Mouse (Mus musculus) neural tube, embryonic 11.5 days (tissue): ENCODE data around the gene Thrap3. TPM values are rescaled to one million over a fixed set of nuclear protein-coding genes. Genes with fewer than 3 reads are reported as not detected.

Source experiments
- ATAC-seq: fragments of 200-750 bp; cut with Nextera tagmentation; 2 replicates; pipeline ENCODE4 v1.8.0; 2017; ENCODE audit warnings: moderate number of reproducible peaks, mild to moderate bottlenecking, moderate TSS enrichment, moderate library complexity; ENCODE audit not compliant: insufficient read depth, low FRiP score, low TSS enrichment
- DNase-seq: peaks from one replicate; pipeline ENCODE4 v3.0.0-alpha.2; 2015; ENCODE audit warnings: low spot score
- H3K27ac ChIP-seq: fragments of 300-500 bp; sonication (generic); 2 replicates; pipeline ENCODE4 v1.5.1; 2014; ENCODE audit warnings: low read depth, mild to moderate bottlenecking, low read length
- H3K27me3 ChIP-seq: fragments of 300-500 bp; sonication (generic); 2 replicates; pipeline ENCODE4 v1.6.1; 2014; ENCODE audit warnings: mild to moderate bottlenecking, low read length, mixed read lengths; ENCODE audit not compliant: control insufficient read depth, insufficient read depth
- H3K36me3 ChIP-seq: fragments of 300-500 bp; sonication (generic); 2 replicates; pipeline ENCODE4 v1.6.1; 2014; ENCODE audit warnings: mild to moderate bottlenecking, low read length, moderate library complexity, mixed read lengths; ENCODE audit not compliant: control insufficient read depth, insufficient read depth
- H3K4me1 ChIP-seq: fragments of 300-500 bp; sonication (generic); 2 replicates; pipeline ENCODE4 v1.6.1; 2014; ENCODE audit warnings: low read length, mixed read lengths; ENCODE audit not compliant: control insufficient read depth, insufficient read depth
- H3K4me2 ChIP-seq: fragments of 300-500 bp; sonication (generic); 2 replicates; pipeline ENCODE4 v1.6.1; 2014; ENCODE audit warnings: low read depth, mild to moderate bottlenecking, moderate library complexity
- H3K4me3 ChIP-seq: fragments of 300-500 bp; sonication (generic); 2 replicates; pipeline ENCODE4 v1.5.1; 2014; ENCODE audit warnings: low read depth, low read length
- H3K9ac ChIP-seq: fragments of 300-500 bp; sonication (generic); 2 replicates; pipeline ENCODE4 v1.6.1; 2014; ENCODE audit warnings: mild to moderate bottlenecking, low read length
- H3K9me3 ChIP-seq: fragments of 300-500 bp; sonication (generic); 2 replicates; pipeline ENCODE4 v1.6.1; 2016; ENCODE audit warnings: low read length; ENCODE audit not compliant: control insufficient read depth
- WGBS: fragments of 180-500 bp; shearing (Covaris S2); extraction: QIAGEN DNeasy Blood & Tissue Kit; methylation state at CpG from one replicate; pipeline ENCODE4 v1.1.7; 2014; 5-methylcytosine and 5-hydroxymethylcytosine counted together
- polyA plus RNA-seq: library from polyadenylated mRNA; unstranded; fragments of >200 nt; fragmentation: Nextera tagmentation; extraction: Ambion mirVana; gene quantifications from 2 replicates; pipeline ENCODE4 v1.2.1, GENCODE M21; 2014

Thrap3 gene
- polyA plus RNA-seq, 1 experiment from 2014 or later, result 197 TPM

DNA sequence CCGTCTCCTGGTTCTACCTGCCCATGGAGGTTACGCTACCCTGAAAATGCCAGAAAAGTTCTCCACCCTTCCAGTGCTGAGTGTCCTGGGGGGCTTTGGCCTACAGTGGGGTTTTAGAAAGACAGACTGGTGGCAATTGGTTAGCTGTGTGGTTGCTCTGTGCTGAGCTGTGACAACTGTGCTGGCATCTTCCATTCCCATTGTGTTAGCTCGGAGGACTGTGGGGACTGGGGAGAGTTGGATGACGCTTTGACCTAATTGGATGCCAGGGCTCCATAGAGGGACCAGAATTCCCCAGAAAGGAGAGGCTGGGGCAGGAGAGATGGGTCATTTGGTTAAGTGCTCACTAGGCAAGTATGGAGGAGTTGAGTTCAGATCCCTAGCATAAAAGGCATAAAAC is 68.3 kb downstream of the Thrap3 start:
- no peaks in the 10 kb centered on the region for H3K9me3 ChIP-seq
- DNase-seq (no peak), ATAC-seq (no peak)
- H3K27me3 ChIP-seq, result no peaks in the 10 kb centered on the region
- no peak overlapping the region for H3K4me2 ChIP-seq
- 81% methylated on average over 4 of the region's 4 CpGs for WGBS
- H3K27ac ChIP-seq, result no peak overlapping the region
- no peak overlapping the region for H3K4me3 ChIP-seq
- H3K4me1 ChIP-seq, result peaks cover 8% of the 10 kb centered on the region
- no peak overlapping the region for H3K9ac ChIP-seq
- H3K36me3 ChIP-seq, result peaks cover 6% of the 10 kb centered on the region

DNA sequence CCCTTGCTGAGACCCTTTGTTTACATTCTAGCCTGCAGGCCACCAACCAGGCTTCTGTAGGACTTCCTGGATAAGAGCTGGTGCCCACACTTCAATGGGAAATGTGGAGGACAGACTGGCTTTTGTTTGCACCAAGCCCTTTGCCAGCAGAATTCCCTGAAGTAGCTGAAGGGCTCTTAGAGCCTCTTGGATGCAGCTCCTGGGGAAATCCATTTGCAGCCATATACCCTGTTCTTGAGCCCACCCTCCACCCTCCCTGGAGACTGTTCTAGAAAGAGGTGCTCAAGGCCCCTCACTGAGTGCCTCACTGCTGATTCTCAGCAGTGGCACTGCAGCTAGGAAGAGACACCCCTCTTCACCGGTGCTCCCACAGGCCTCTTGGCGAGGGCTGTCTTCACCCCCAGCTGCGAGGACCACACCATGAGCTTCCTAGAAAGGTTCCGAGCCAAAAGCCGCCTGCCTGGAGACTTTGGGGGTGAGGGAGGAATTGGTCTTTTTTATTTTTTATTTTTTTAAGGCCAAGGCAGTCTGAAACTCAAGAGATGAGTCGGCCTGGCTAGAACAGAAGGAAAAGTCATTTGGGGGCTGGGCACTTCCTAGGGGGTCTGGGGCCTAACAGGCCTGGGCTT is 69.8 kb downstream of the Thrap3 start:
- 55% methylated on average over 6 of the region's 6 CpGs for WGBS
- no peaks in the 10 kb centered on the region for H3K27me3 ChIP-seq
- peaks cover 8% of the 10 kb centered on the region for H3K4me1 ChIP-seq
- H3K9ac ChIP-seq, result no peak overlapping the region
- no peak overlapping the region for H3K4me2 ChIP-seq
- H3K27ac ChIP-seq, result no peak overlapping the region
- no peaks in the 10 kb centered on the region for H3K9me3 ChIP-seq
- ATAC-seq (no peak), DNase-seq (no peak)
- H3K36me3 ChIP-seq, result peaks cover 10% of the 10 kb centered on the region
- H3K4me3 ChIP-seq, result no peak overlapping the region

DNA sequence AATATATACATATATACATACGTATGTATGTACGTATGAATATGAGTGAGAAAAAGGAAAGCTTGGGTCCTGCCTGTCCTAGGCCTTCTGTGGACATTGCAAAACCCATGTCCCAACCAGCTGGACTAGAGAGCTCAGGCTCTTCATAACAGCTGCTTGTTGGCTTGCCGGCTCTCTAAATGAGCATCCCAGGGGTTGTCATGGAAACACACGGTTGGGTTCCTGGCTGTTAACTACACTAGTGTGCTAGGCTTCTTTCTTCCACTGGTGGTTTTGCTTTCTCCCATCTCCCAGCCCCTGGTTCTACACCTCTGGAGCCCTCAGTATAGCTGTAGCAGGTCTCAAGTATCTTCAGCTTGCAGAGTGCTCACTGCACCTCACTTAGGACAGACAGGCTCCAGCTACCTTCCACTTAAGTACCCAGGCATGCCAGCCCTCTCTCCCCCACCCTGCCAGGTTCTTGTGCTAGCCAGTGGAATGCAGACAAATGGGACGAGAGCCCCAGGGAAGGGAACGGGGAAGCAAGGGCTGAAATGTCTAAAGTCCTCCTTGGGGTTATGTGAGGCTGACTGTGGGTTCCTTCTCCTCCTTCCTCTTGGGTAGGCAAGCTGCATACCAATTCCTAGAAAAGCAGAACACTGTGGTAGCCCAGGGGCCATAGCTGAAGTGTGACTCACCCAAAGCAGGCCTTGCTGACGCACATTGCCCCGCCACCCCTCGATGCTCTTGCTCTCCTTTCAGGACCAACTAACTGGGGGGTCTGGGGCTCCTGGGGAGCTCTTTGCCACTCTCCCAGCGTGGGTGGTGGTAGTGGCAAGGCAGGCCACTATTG is 71.1 kb downstream of the Thrap3 start:
- H3K27me3 ChIP-seq, result no peaks in the 10 kb centered on the region
- DNase-seq (peak; percentile 53), ATAC-seq (no peak; the same call in 1 of the 2 replicates)
- H3K4me3 ChIP-seq, result no peak overlapping the region
- WGBS, result 46% methylated on average over 10 of the region's 10 CpGs
- no peak overlapping the region for H3K4me2 ChIP-seq
- no peaks in the 10 kb centered on the region for H3K9me3 ChIP-seq
- H3K9ac ChIP-seq, result no peak overlapping the region
- H3K4me1 ChIP-seq, result peaks cover 8% of the 10 kb centered on the region
- H3K27ac ChIP-seq, result peak overlapping the region; percentile 41
- H3K36me3 ChIP-seq, result peaks cover 9% of the 10 kb centered on the region

DNA sequence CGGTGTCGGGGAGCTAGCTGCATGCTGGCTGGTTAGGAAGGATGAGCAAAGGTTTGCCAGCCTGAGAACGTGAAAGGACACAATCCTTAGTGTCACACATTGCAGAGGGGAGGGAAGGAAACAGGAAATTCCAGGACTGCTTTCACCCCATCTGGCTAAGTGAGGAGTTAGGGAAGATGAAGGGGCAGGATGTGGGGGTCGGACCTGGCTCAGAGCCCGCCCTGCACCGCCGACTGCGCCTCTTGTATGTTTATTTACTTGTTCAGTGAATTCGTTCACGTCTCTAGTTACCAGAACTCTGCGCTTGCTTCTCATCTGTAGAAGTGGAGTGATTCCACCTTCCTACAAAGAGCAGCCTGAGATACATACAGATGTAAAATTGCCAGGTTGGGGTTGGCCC is 72.1 kb downstream of the Thrap3 start:
- H3K9ac ChIP-seq, result no peak overlapping the region
- ATAC-seq (no peak), DNase-seq (no peak)
- WGBS, result 61% methylated on average over 11 of the region's 11 CpGs
- H3K4me1 ChIP-seq, result peaks cover 8% of the 10 kb centered on the region
- H3K36me3 ChIP-seq, result peaks cover 11% of the 10 kb centered on the region
- no peaks in the 10 kb centered on the region for H3K9me3 ChIP-seq
- no peak overlapping the region for H3K27ac ChIP-seq
- H3K4me3 ChIP-seq, result no peak overlapping the region
- no peaks in the 10 kb centered on the region for H3K27me3 ChIP-seq
- H3K4me2 ChIP-seq, result no peak overlapping the region

DNA sequence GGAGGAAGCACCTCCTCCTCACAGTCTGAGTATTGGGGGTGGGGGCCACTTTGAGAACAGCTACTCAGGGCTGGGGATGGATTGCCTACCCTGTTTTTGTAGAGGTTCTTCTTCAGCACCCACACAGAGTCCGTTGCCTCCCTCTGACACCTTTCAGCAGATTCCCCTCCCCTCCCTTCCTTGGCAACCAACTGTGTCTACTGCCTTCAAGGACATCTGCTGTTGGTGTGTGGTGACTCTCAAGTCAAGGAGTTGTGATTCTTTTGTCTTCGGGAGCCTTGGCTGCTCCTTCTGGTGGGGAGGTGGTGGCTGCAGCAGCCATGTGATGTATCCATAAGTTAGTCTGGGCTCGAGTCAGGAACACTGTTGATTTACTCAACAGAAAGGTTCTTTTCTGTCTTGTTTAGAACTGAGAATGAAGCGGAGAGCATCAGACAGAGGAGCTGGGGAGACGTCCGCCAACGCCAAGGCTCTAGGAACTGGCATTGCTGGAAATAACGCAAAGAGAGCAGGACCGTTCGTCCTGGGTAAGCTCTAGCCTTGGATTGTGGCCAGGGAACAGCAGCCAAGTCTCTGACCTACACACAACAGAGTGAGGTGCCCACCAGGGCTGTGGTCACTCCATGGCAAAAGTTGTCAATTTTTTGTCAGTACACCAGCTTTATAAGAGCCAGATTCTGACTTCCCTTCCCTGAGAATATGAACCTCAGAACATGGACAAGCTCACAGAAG is 79.1 kb downstream of the Thrap3 start:
- Histone ChIP-seq H3K9ac (no peak overlapping the region), H3K27me3 (no peaks in the 10 kb centered on the region), H3K36me3 (peaks cover 6% of the 10 kb centered on the region), H3K4me1 (no peaks in the 10 kb centered on the region), H3K27ac (no peak overlapping the region), H3K9me3 (no peaks in the 10 kb centered on the region), H3K4me3 (no peak overlapping the region), H3K4me2 (no peak overlapping the region)
- ATAC-seq (no peak), DNase-seq (no peak)
- WGBS, result 90% methylated on average over 10 of the region's 10 CpGs

DNA sequence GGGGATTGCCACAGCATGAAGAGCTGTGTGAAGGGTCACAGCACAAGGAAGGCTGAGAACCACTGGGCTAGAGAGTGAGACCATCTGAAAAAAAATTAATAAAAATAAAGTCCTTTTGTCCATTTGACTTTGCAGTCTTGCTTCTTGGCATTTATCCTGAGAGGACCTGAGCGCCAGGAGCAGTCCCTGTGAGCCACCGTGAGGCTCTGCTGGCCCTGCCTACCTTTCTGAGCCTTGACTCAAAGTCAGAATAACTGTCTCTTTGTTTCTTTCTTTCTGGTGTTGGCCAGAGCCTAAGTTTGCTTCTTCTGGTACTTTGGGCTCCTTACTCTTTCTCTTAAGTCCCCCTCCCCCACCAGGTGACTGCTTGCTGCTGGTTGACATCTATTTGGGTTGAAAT is 82.1 kb downstream of the Thrap3 start:
- no peak overlapping the region for H3K4me3 ChIP-seq
- no peaks in the 10 kb centered on the region for H3K27me3 ChIP-seq
- H3K36me3 ChIP-seq, result peaks cover 2% of the 10 kb centered on the region
- H3K4me2 ChIP-seq, result no peak overlapping the region
- WGBS, result 90% methylated on average over 2 of the region's 2 CpGs
- no peak for ATAC-seq
- H3K9me3 ChIP-seq, result no peaks in the 10 kb centered on the region
- H3K27ac ChIP-seq, result no peak overlapping the region
- H3K4me1 ChIP-seq, result no peaks in the 10 kb centered on the region
- no peak for DNase-seq
- H3K9ac ChIP-seq, result no peak overlapping the region

DNA sequence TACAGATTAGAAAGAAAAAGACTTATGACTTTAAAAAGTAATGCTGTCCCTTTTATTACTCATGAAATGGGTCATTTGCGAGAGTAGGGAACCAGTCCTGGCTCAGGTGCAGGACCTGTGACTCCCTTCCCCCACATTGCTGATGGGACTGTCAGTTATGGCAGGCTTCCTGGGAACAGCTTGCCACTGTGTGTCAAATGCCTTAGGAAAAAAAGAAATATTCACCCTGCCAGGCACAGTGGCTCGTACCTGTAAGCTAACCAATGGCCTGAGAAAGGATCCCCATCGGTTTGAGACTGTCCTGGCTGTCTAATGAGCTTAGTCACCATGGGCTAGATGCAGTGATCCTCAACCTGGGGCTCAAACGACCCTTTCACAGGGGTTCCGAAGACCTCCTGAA is 82.5 kb downstream of the Thrap3 start:
- Histone ChIP-seq H3K4me3 (no peak overlapping the region), H3K36me3 (peaks cover 1% of the 10 kb centered on the region), H3K4me2 (no peak overlapping the region), H3K27me3 (no peaks in the 10 kb centered on the region), H3K9me3 (no peaks in the 10 kb centered on the region), H3K27ac (no peak overlapping the region), H3K9ac (no peak overlapping the region), H3K4me1 (no peaks in the 10 kb centered on the region)
- DNase-seq (no peak), ATAC-seq (no peak)
- WGBS, result 87% methylated on average over 5 of the region's 5 CpGs

DNA sequence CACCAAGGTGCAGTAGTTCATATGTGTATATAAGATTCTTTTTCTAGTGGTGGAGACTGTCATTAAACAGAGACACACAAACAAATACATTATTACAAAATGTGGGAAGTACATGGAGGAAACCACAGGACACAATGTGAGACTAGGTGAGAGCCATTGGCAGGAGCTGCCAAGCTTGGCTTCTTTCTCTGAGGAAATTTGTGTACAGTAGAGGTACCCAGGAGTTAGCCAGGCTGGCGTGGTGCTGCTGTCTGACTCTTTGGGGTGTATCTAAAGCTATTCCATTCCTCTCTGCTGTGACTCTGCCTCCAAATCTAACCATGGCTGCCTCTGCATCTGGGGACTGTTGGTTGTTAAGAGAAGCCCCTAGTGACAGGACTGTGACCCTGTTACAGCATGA is 83.5 kb downstream of the Thrap3 start:
- ATAC-seq (no peak), DNase-seq (no peak)
- Histone ChIP-seq H3K4me1 (no peaks in the 10 kb centered on the region), H3K27ac (no peak overlapping the region), H3K36me3 (no peaks in the 10 kb centered on the region; the same call in 1 of the 2 replicates), H3K27me3 (no peaks in the 10 kb centered on the region), H3K9me3 (no peaks in the 10 kb centered on the region), H3K9ac (no peak overlapping the region), H3K4me3 (no peak overlapping the region), H3K4me2 (no peak overlapping the region)
- WGBS, result 81% methylated on average over 1 of the region's 1 CpGs
